Mouse (Mus musculus): ENCODE results near the gene Polr2f.
A peak's percentile ranks its signal among the peaks of the same experiment; 100 is the strongest.

Polr2f gene

GRCm38 (mm10) chr15:79122119-79122518 lies 18.7 kb upstream of the Polr2f start:
- DNase-seq (ENCODE audit: low spot score) = no peak

GRCm38 (mm10) chr15:79122546-79122945 lies 18.3 kb upstream of the Polr2f start:
- DNase-seq (ENCODE audit: low spot score) = no peak

GRCm38 (mm10) chr15:79123751-79124150 lies 17.1 kb upstream of the Polr2f start:
- no peak for DNase-seq (ENCODE audit: low spot score)

- no peak for DNase-seq (ENCODE audit: low spot score)
Measured at GRCm38 (mm10) chr15:79124331-79124875, 16.4 kb upstream of the Polr2f start.

- peak; percentile 67 for DNase-seq (ENCODE audit: low spot score)
Measured at GRCm38 (mm10) chr15:79126217-79126932, 14.4 kb upstream of the Polr2f start.

- DNase-seq (ENCODE audit: low spot score) = no peak
Measured at GRCm38 (mm10) chr15:79127101-79127500, 13.7 kb upstream of the Polr2f start.

- DNase-seq (ENCODE audit: low spot score) = no peak
Measured at GRCm38 (mm10) chr15:79128208-79128607, 12.6 kb upstream of the Polr2f start.

GRCm38 (mm10) chr15:79129311-79129710 lies 11.5 kb upstream of the Polr2f start:
- no peak for DNase-seq (ENCODE audit: low spot score)

GRCm38 (mm10) chr15:79130782-79131181 lies 10.0 kb upstream of the Polr2f start:
- no peak for DNase-seq (ENCODE audit: low spot score)

- peak; percentile 58 for DNase-seq (ENCODE audit: low spot score)
Measured at GRCm38 (mm10) chr15:79131442-79131841, 9.4 kb upstream of the Polr2f start.

GRCm38 (mm10) chr15:79133191-79133661 lies 7.6 kb upstream of the Polr2f start:
- DNase-seq (ENCODE audit: low spot score) = no peak

- DNase-seq (ENCODE audit: low spot score) = no peak
Measured at GRCm38 (mm10) chr15:79134496-79135270, 6.1 kb upstream of the Polr2f start.

GRCm38 (mm10) chr15:79135332-79135731 lies 5.5 kb upstream of the Polr2f start:
- no peak for DNase-seq (ENCODE audit: low spot score)

- DNase-seq (ENCODE audit: low spot score) = no peak
Measured at GRCm38 (mm10) chr15:79135783-79136575, 4.8 kb upstream of the Polr2f start.

- no peak for DNase-seq (ENCODE audit: low spot score)
Measured at GRCm38 (mm10) chr15:79139640-79140039, 1.2 kb upstream of the Polr2f start.

- no peak for DNase-seq (ENCODE audit: low spot score)
Measured at GRCm38 (mm10) chr15:79141566-79141917, 733 bp downstream of the Polr2f start.

- no peak for DNase-seq (ENCODE audit: low spot score)
Measured at GRCm38 (mm10) chr15:79143316-79143715, 2.5 kb downstream of the Polr2f start.

- no peak for DNase-seq (ENCODE audit: low spot score)
Measured at GRCm38 (mm10) chr15:79144021-79144420, 3.2 kb downstream of the Polr2f start.

GRCm38 (mm10) chr15:79145522-79145921 lies 4.7 kb downstream of the Polr2f start:
- no peak for DNase-seq (ENCODE audit: low spot score)

GRCm38 (mm10) chr15:79148533-79148932 lies 7.7 kb downstream of the Polr2f start:
- peak; percentile 77 for DNase-seq (ENCODE audit: low spot score)

- no peak for DNase-seq (ENCODE audit: low spot score)
Measured at GRCm38 (mm10) chr15:79151881-79152280, 11.1 kb downstream of the Polr2f start.

- no peak for DNase-seq (ENCODE audit: low spot score)
Measured at GRCm38 (mm10) chr15:79152709-79153108, 11.9 kb downstream of the Polr2f start.

Measured in layer of hippocampus, adult 11-12 months (tissue).